Mouse (Mus musculus) hindbrain, embryonic 13.5 days (tissue): ENCODE measurements around the gene Col9a2. TPM values are rescaled to one million over a fixed set of nuclear protein-coding genes. Genes with fewer than 3 reads are reported as not detected.
A peak's percentile ranks its signal among the peaks of the same experiment; 100 is the strongest.

Source experiments
- ATAC-seq: fragments of 200-750 bp; cut with Nextera tagmentation; 2 replicates; pipeline ENCODE4 v1.8.0; 2017; ENCODE audit warnings: moderate TSS enrichment; ENCODE audit not compliant: low FRiP score
- H3K27ac ChIP-seq: fragments of 300-500 bp; sonication (generic); 2 replicates; pipeline ENCODE4 v1.5.1; 2015; ENCODE audit warnings: inconsistent platforms, mild to moderate bottlenecking, moderate library complexity
- H3K27me3 ChIP-seq: fragments of 300-500 bp; sonication (generic); 2 replicates; pipeline ENCODE4 v1.6.1; 2015; ENCODE audit warnings: mild to moderate bottlenecking, inconsistent platforms
- H3K36me3 ChIP-seq: fragments of 300-500 bp; sonication (generic); 2 replicates; pipeline ENCODE4 v1.6.1; 2015; ENCODE audit warnings: mild to moderate bottlenecking, inconsistent platforms
- H3K4me1 ChIP-seq: fragments of 300-500 bp; sonication (generic); replicated peaks from 2 replicates; pipeline ENCODE4 v1.6.1; 2015; ENCODE audit warnings: inconsistent platforms
- H3K4me2 ChIP-seq: fragments of 300-500 bp; sonication (generic); 2 replicates; pipeline ENCODE4 v1.6.1; 2015; ENCODE audit warnings: inconsistent platforms, mild to moderate bottlenecking, moderate library complexity
- H3K4me3 ChIP-seq: fragments of 300-500 bp; sonication (generic); 2 replicates; pipeline ENCODE4 v1.5.1; 2015; ENCODE audit warnings: mild to moderate bottlenecking, inconsistent platforms
- H3K9ac ChIP-seq: fragments of 300-500 bp; sonication (generic); 2 replicates; pipeline ENCODE4 v1.6.1; 2015; ENCODE audit warnings: mild to moderate bottlenecking, inconsistent platforms
- H3K9me3 ChIP-seq: fragments of 300-500 bp; sonication (generic); 2 replicates; pipeline ENCODE4 v1.6.1; 2016; ENCODE audit warnings: inconsistent platforms
- WGBS: fragments of 180-500 bp; shearing (Covaris S2); methylation state at CpG from one replicate; pipeline ENCODE4 v1.1.7; 2015; 5-methylcytosine and 5-hydroxymethylcytosine counted together
- polyA plus RNA-seq: library from polyadenylated mRNA; unstranded; fragments of >200 nt; fragmentation: Nextera tagmentation; extraction: Ambion mirVana; gene quantifications from 2 replicates; pipeline ENCODE4 v1.2.1, GENCODE M21; 2015

Col9a2 gene
- polyA plus RNA-seq, 1 experiment from 2014 or later, result 12.9 TPM

- 84% methylated on average over 1 of the region's 1 CpGs for WGBS
- Histone ChIP-seq H3K9me3 (no peaks in the 10 kb centered on the region), H3K27me3 (0 out of 2 replicates have a peak, but pooled peaks cover 3% of the 10 kb centered on the region), H3K27ac (no peak overlapping the region), H3K4me2 (no peak overlapping the region), H3K36me3 (no peaks in the 10 kb centered on the region), H3K4me3 (no peak overlapping the region), H3K4me1 (no peaks in the 10 kb centered on the region), H3K9ac (no peak overlapping the region)
- ATAC-seq, result no peak
These were observed 11.0 kb upstream of the Col9a2 start for GRCm38 (mm10) chr4:121028146-121028545.

GRCm38 (mm10) chr4:121028659-121029392 lies 10.4 kb upstream of the Col9a2 start:
- ATAC-seq, result no peak
- Histone ChIP-seq H3K4me2 (no peak overlapping the region), H3K27me3 (0 out of 2 replicates have a peak, but pooled peaks cover 3% of the 10 kb centered on the region), H3K36me3 (no peaks in the 10 kb centered on the region), H3K4me1 (no peaks in the 10 kb centered on the region), H3K4me3 (no peak overlapping the region), H3K27ac (no peak overlapping the region), H3K9ac (no peak overlapping the region), H3K9me3 (no peaks in the 10 kb centered on the region)
- WGBS, result 28% methylated on average over 14 of the region's 14 CpGs

- ATAC-seq, result no peak
- H3K4me1 ChIP-seq, result no peaks in the 10 kb centered on the region
- H3K27ac ChIP-seq, result no peak overlapping the region
- no peaks in the 10 kb centered on the region for H3K9me3 ChIP-seq
- H3K4me3 ChIP-seq, result no peak overlapping the region
- no peaks in the 10 kb centered on the region for H3K36me3 ChIP-seq
- H3K4me2 ChIP-seq, result no peak overlapping the region
- H3K27me3 ChIP-seq, result 0 out of 2 replicates have a peak, but pooled peaks cover 3% of the 10 kb centered on the region
- 77% methylated on average over 3 of the region's 3 CpGs for WGBS
- H3K9ac ChIP-seq, result no peak overlapping the region
These were observed 9.6 kb upstream of the Col9a2 start for GRCm38 (mm10) chr4:121029632-121030031.

- 63% methylated on average over 4 of the region's 4 CpGs for WGBS
- H3K4me3 ChIP-seq, result no peak overlapping the region
- H3K4me2 ChIP-seq, result no peak overlapping the region
These were observed 7.7 kb upstream of the Col9a2 start for GRCm38 (mm10) chr4:121031440-121031839.

GRCm38 (mm10) chr4:121033006-121033405 lies 6.2 kb upstream of the Col9a2 start:
- ATAC-seq, result no peak

More at GRCm38 (mm10) chr4:121031440-121031839, 7.7 kb upstream of the Col9a2 start:
- no peaks in the 10 kb centered on the region for H3K9me3 ChIP-seq
- H3K27me3 ChIP-seq, result no peaks in the 10 kb centered on the region
- H3K4me1 ChIP-seq, result no peaks in the 10 kb centered on the region
- no peak overlapping the region for H3K9ac ChIP-seq
- H3K36me3 ChIP-seq, result no peaks in the 10 kb centered on the region
- H3K27ac ChIP-seq, result no peak overlapping the region
- ATAC-seq, result no peak

GRCm38 (mm10) chr4:121040323-121040722 lies 1.1 kb downstream of the Col9a2 start:
- ATAC-seq, result peak; percentile 1; the same call in 1 of the 2 replicates
- Histone ChIP-seq H3K36me3 (0 out of 2 replicates have a peak, but pooled peaks cover 2% of the 10 kb centered on the region), H3K4me2 (peak overlapping the region; percentile 70), H3K9me3 (no peaks in the 10 kb centered on the region), H3K4me1 (peaks cover 36% of the 10 kb centered on the region), H3K4me3 (peak overlapping the region; percentile 45), H3K27me3 (peaks cover 31% of the 10 kb centered on the region), H3K27ac (peak overlapping the region; percentile 81), H3K9ac (peak overlapping the region; percentile 75)
- WGBS, result 50% methylated on average over 14 of the region's 14 CpGs

More at GRCm38 (mm10) chr4:121033006-121033405, 6.2 kb upstream of the Col9a2 start:
- Histone ChIP-seq H3K27ac (no peak overlapping the region), H3K4me1 (no peaks in the 10 kb centered on the region), H3K4me2 (no peak overlapping the region), H3K9ac (no peak overlapping the region), H3K4me3 (no peak overlapping the region), H3K9me3 (no peaks in the 10 kb centered on the region), H3K36me3 (no peaks in the 10 kb centered on the region), H3K27me3 (peaks cover 3% of the 10 kb centered on the region)
- 79% methylated on average over 2 of the region's 2 CpGs for WGBS

GRCm38 (mm10) chr4:121040897-121041671 lies 1.9 kb downstream of the Col9a2 start:
- peaks cover 36% of the 10 kb centered on the region for H3K4me1 ChIP-seq
- WGBS, result 8% methylated on average over 18 of the region's 18 CpGs
- ATAC-seq, result peak; percentile 67
- H3K9ac ChIP-seq, result peak overlapping the region; percentile 53; the same call in 1 of the 2 replicates
- no peak overlapping the region for H3K4me3 ChIP-seq
- H3K9me3 ChIP-seq, result no peaks in the 10 kb centered on the region
- peak overlapping the region; percentile 81 for H3K27ac ChIP-seq
- peaks cover 31% of the 10 kb centered on the region for H3K27me3 ChIP-seq
- H3K4me2 ChIP-seq, result peak overlapping the region; percentile 70
- peaks cover 2% of the 10 kb centered on the region; the same call in 1 of the 2 replicates for H3K36me3 ChIP-seq

GRCm38 (mm10) chr4:121042472-121042871 lies 3.3 kb downstream of the Col9a2 start:
- Histone ChIP-seq H3K4me3 (no peak overlapping the region), H3K27ac (peak overlapping the region; percentile 81; the same call in 1 of the 2 replicates), H3K36me3 (peaks cover 2% of the 10 kb centered on the region; the same call in 1 of the 2 replicates), H3K9ac (no peak overlapping the region), H3K27me3 (peaks cover 31% of the 10 kb centered on the region), H3K4me1 (peaks cover 36% of the 10 kb centered on the region), H3K9me3 (no peaks in the 10 kb centered on the region), H3K4me2 (no peak overlapping the region)
- 51% methylated on average over 5 of the region's 5 CpGs for WGBS
- ATAC-seq, result no peak

GRCm38 (mm10) chr4:121042946-121043345 lies 3.8 kb downstream of the Col9a2 start:
- no peaks in the 10 kb centered on the region for H3K9me3 ChIP-seq
- 54% methylated on average over 3 of the region's 3 CpGs for WGBS
- no peak overlapping the region for H3K9ac ChIP-seq
- H3K4me1 ChIP-seq, result peaks cover 36% of the 10 kb centered on the region
- H3K4me3 ChIP-seq, result no peak overlapping the region
- H3K36me3 ChIP-seq, result peaks cover 2% of the 10 kb centered on the region; the same call in 1 of the 2 replicates
- no peak overlapping the region for H3K4me2 ChIP-seq
- H3K27me3 ChIP-seq, result peaks cover 29% of the 10 kb centered on the region
- 0 out of 2 replicates have a peak overlapping the region, but pooled peaks have one; percentile 81 for H3K27ac ChIP-seq
- ATAC-seq, result no peak

GRCm38 (mm10) chr4:121051863-121052262 lies 12.7 kb downstream of the Col9a2 start:
- Histone ChIP-seq H3K4me3 (no peak overlapping the region), H3K27me3 (peaks cover 27% of the 10 kb centered on the region), H3K36me3 (peaks cover 18% of the 10 kb centered on the region; the same call in 1 of the 2 replicates), H3K27ac (no peak overlapping the region), H3K9me3 (no peaks in the 10 kb centered on the region), H3K4me2 (peak overlapping the region; percentile 48; the same call in 1 of the 2 replicates), H3K4me1 (peaks cover 14% of the 10 kb centered on the region), H3K9ac (no peak overlapping the region)
- ATAC-seq, result peak; percentile 27
- 21% methylated on average over 4 of the region's 4 CpGs for WGBS

- peak overlapping the region; percentile 48 for H3K4me2 ChIP-seq
- WGBS, result 9% methylated on average over 35 of the region's 35 CpGs
- H3K27ac ChIP-seq, result no peak overlapping the region
- peak; percentile 53 for ATAC-seq
- H3K36me3 ChIP-seq, result peaks cover 18% of the 10 kb centered on the region; the same call in 1 of the 2 replicates
- H3K9ac ChIP-seq, result peak overlapping the region; percentile 51
- no peaks in the 10 kb centered on the region for H3K9me3 ChIP-seq
- peaks cover 14% of the 10 kb centered on the region for H3K4me1 ChIP-seq
- H3K4me3 ChIP-seq, result peak overlapping the region; percentile 27
- H3K27me3 ChIP-seq, result peaks cover 27% of the 10 kb centered on the region
These were observed 13.5 kb downstream of the Col9a2 start for GRCm38 (mm10) chr4:121052454-121053323.
